Mouse (Mus musculus) midbrain, embryonic 16.5 days (tissue): ENCODE measurements around the gene Lsm10. TPM values are rescaled to one million over a fixed set of nuclear protein-coding genes. Genes with fewer than 3 reads are reported as not detected.

Experiments
- ATAC-seq: fragments of 200-750 bp; cut with Nextera tagmentation; 2 replicates; pipeline ENCODE4 v1.8.0; 2017; ENCODE audit warnings: moderate TSS enrichment
- H3K27ac ChIP-seq: fragments of 300-500 bp; sonication (generic); 2 replicates; pipeline ENCODE4 v1.5.1; 2014; ENCODE audit warnings: mild to moderate bottlenecking, low read length, mixed read lengths
- H3K27me3 ChIP-seq: fragments of 300-500 bp; sonication (generic); 2 replicates; pipeline ENCODE4 v1.6.1; 2014; ENCODE audit warnings: low read depth, low read length, mixed read lengths; ENCODE audit not compliant: control insufficient read depth, insufficient read depth
- H3K36me3 ChIP-seq: fragments of 300-500 bp; sonication (generic); 2 replicates; pipeline ENCODE4 v1.6.1; 2014; ENCODE audit warnings: mild to moderate bottlenecking, low read length, moderate library complexity, mixed read lengths; ENCODE audit not compliant: control insufficient read depth, insufficient read depth
- H3K4me1 ChIP-seq: fragments of 300-500 bp; sonication (generic); 2 replicates; pipeline ENCODE4 v1.6.1; 2014; ENCODE audit warnings: mild to moderate bottlenecking, low read length, mixed read lengths; ENCODE audit not compliant: control insufficient read depth, insufficient read depth
- H3K4me2 ChIP-seq: fragments of 300-500 bp; sonication (generic); 2 replicates; pipeline ENCODE4 v1.6.1; 2014; ENCODE audit warnings: mild to moderate bottlenecking, low read length, mixed read lengths
- H3K4me3 ChIP-seq: fragments of 300-500 bp; sonication (generic); 2 replicates; pipeline ENCODE4 v1.5.1; 2014; ENCODE audit warnings: low read depth, mild to moderate bottlenecking, low read length, moderate library complexity, mixed read lengths
- H3K9ac ChIP-seq: fragments of 300-500 bp; sonication (generic); 2 replicates; pipeline ENCODE4 v1.6.1; 2014; ENCODE audit warnings: low read depth, low read length, mixed read lengths
- H3K9me3 ChIP-seq: fragments of 300-500 bp; sonication (generic); replicated peaks from 2 replicates; pipeline ENCODE4 v1.6.1; 2014; ENCODE audit warnings: mild to moderate bottlenecking, low read length, mixed read lengths; ENCODE audit not compliant: control insufficient read depth, poor library complexity, severe bottlenecking
- WGBS: fragments of 180-500 bp; shearing (Covaris S2); extraction: QIAGEN DNeasy Blood & Tissue Kit; methylation state at CpG from one replicate; pipeline ENCODE4 v1.1.7; 2014; 5-methylcytosine and 5-hydroxymethylcytosine counted together
- polyA plus RNA-seq: library from polyadenylated mRNA; unstranded; fragments of >200 nt; fragmentation: Nextera tagmentation; extraction: Ambion mirVana; gene quantifications from 2 replicates; pipeline ENCODE4 v1.2.1, GENCODE M21; 2015

The Lsm10 gene
- polyA plus RNA-seq, 1 experiment from 2014 or later: 63.5 TPM

DNA sequence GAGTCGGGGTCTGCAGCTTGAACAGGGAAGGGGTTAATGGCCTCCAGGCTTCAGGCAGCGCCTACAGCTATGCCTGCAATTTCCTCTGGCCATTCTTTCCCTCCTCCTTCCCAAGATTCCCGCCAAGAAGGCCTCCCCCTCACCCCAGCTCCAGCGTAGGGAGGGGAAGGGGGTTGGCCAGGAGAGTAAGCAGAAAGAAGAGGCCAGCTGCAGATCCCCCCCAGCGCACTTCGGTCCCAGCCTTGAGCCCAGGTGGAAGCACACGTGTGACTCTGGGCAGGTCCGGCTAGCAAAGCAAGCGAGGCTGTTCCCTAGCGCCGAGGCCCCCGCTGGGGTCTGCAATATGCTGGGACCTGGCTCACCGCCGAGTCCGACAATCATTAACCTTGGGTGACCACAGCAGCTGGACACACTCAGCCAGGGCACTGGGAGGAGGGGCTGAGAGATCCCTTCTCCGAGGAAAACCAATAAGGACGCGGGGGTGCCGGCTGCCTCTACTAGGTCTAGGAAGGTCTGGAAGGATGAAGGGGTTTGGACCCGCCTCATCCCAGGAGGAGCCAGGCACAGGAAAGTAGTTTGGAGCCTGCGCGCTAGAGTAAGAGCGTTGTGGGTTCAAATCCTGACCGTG lies 51.2 kb downstream of the Lsm10 start, which contains the start of gene Eva1b:
TSS of gene Eva1b (plus strand) at position 212 of the 628 bp plus-strand sequence.
- no peak for ATAC-seq
- 4% methylated on average over 24 of the region's 24 CpGs for WGBS
- Histone ChIP-seq H3K36me3 (no peaks in the 10 kb centered on the region), H3K27ac (no peak within 1 kb of the TSS), H3K4me3 (peak within 1 kb of the TSS; percentile 40), H3K27me3 (peaks cover 26% of the 10 kb centered on the region), H3K4me1 (peaks cover 10% of the 10 kb centered on the region), H3K4me2 (peak within 1 kb of the TSS; percentile 69), H3K9ac (peak within 1 kb of the TSS; percentile 55), H3K9me3 (no peaks in the 10 kb centered on the region)

Other genes starting within 250 kb of the Lsm10 start
- 0.62 and 0.93 TPM in 2 replicates for gene Csf3r, start 72.1 kb upstream of the Lsm10 start, polyA plus RNA-seq
- gene Mrps15, start 49.7 kb upstream of the Lsm10 start, polyA plus RNA-seq: 128 and 131 TPM in 2 replicates
- 40.0 and 48.5 TPM in 2 replicates for gene Oscp1, start 38.1 kb upstream of the Lsm10 start, polyA plus RNA-seq
- 27.1 and 31.1 TPM in 2 replicates for gene Stk40, start 7.3 kb downstream of the Lsm10 start, polyA plus RNA-seq
- gene Eva1b, start 51.1 kb downstream of the Lsm10 start, polyA plus RNA-seq: 7.9 and 10.0 TPM in 2 replicates
- gene Sh3d21, start 66.9 kb downstream of the Lsm10 start, polyA plus RNA-seq: 1.4 and 1.8 TPM in 2 replicates
- gene Thrap3, start 106.1 kb downstream of the Lsm10 start, polyA plus RNA-seq: 124 and 137 TPM in 2 replicates
- gene Map7d1, start 159.7 kb downstream of the Lsm10 start, polyA plus RNA-seq: 66.1 and 68.2 TPM in 2 replicates
- gene Trappc3, start 165.7 kb downstream of the Lsm10 start, polyA plus RNA-seq: 193 and 198 TPM in 2 replicates
- gene Col8a2, start 190.2 kb downstream of the Lsm10 start, polyA plus RNA-seq: 2.2 and 2.5 TPM in 2 replicates
- 83.9 and 87.5 TPM in 2 replicates for gene Adprhl2, start 225.1 kb downstream of the Lsm10 start, polyA plus RNA-seq
- gene Tekt2, start 229.1 kb downstream of the Lsm10 start, polyA plus RNA-seq: 15.3 and 17.3 TPM in 2 replicates